Mouse (Mus musculus) liver, adult 2 months (tissue): ENCODE measurements around the gene Vav1. TPM values are rescaled to one million over a fixed set of nuclear protein-coding genes. Genes with fewer than 3 reads are reported as not detected.

ENCODE experiments used
- DNase-seq: peaks from one replicate; pipeline ENCODE4 v3.0.0-alpha.2; 2011; ENCODE audit warnings: low read depth, low spot score; ENCODE audit errors: extremely low read depth
- H3K27ac ChIP-seq: fragments of 200-500 bp; replicated peaks from 2 replicates; pipeline ENCODE4 v1.5.1; 2012; ENCODE audit warnings: low read depth, mild to moderate bottlenecking, control low read depth, inconsistent platforms, low read length; ENCODE audit not compliant: insufficient read depth
- H3K27me3 ChIP-seq: fragments of 200-500 bp; 2 replicates; pipeline ENCODE4 v1.6.1; 2012; ENCODE audit warnings: mild to moderate bottlenecking, moderate library complexity, low read length, inconsistent platforms; ENCODE audit not compliant: control insufficient read depth, insufficient read depth
- H3K36me3 ChIP-seq: fragments of 200-500 bp; 2 replicates; pipeline ENCODE4 v1.6.1; 2012; ENCODE audit warnings: low read length, inconsistent platforms; ENCODE audit not compliant: control insufficient read depth, insufficient read depth
- H3K4me1 ChIP-seq: fragments of 200-500 bp; 2 replicates; pipeline ENCODE4 v1.6.1; 2011; ENCODE audit warnings: low read length; ENCODE audit not compliant: control insufficient read depth, insufficient read depth
- H3K4me3 ChIP-seq: fragments of 200-500 bp; 2 replicates; pipeline ENCODE4 v1.5.1; 2011; ENCODE audit warnings: low read depth, mild to moderate bottlenecking, control low read depth, low read length, moderate library complexity; ENCODE audit not compliant: insufficient read depth
- H3K79me2 ChIP-seq: fragments of 200-500 bp; 2 replicates; pipeline ENCODE4 v1.6.1; 2012; ENCODE audit warnings: inconsistent platforms, mild to moderate bottlenecking, low read length, moderate library complexity; ENCODE audit not compliant: control insufficient read depth, insufficient read depth
- H3K9ac ChIP-seq: fragments of 200-500 bp; 2 replicates; pipeline ENCODE4 v1.6.1; 2012; ENCODE audit warnings: low read depth, mild to moderate bottlenecking, control low read depth, inconsistent platforms, low read length
- CTCF ChIP-seq: fragments of 200-500 bp; IDR thresholded peaks from 2 replicates; pipeline ENCODE4 v1.5.1; 2011; ENCODE audit warnings: low read depth, low read length, control low read depth
- POLR2A ChIP-seq: fragments of 200-500 bp; IDR thresholded peaks from 2 replicates; pipeline ENCODE4 v1.6.1; 2011; ENCODE audit warnings: low read length, control low read depth; ENCODE audit not compliant: insufficient read depth; ENCODE audit errors: extremely low read depth
- WGBS: fragments of 180-500 bp; shearing (Covaris S2); methylation state at CpG from one replicate; pipeline ENCODE4 v1.1.7; 2018; 5-methylcytosine and 5-hydroxymethylcytosine counted together
- polyA plus RNA-seq: library from polyadenylated mRNA; depleted of rRNA; stranded (reverse); fragments of >200 nt; gene quantifications from 2 replicates; pipeline ENCODE4 v1.2.3, GENCODE M21; 2012
- total RNA-seq: library from RNA; depleted of rRNA; stranded (reverse); fragments of >200 nt; gene quantifications from 2 replicates; pipeline ENCODE4 v1.2.3, GENCODE M21; 2014

Vav1 gene
- total and polyA plus RNA-seq, 2 experiments, result 1.9 to 2.7 TPM

- Histone ChIP-seq H3K27me3 (no peaks in the 10 kb centered on the region), H3K4me3 (no peak overlapping the region), H3K79me2 (no peaks in the 10 kb centered on the region), H3K9ac (no peak overlapping the region), H3K27ac (no peak overlapping the region; the same call in 1 of the 2 replicates), H3K4me1 (0 out of 2 replicates have a peak, but pooled peaks cover 4% of the 10 kb centered on the region), H3K36me3 (no peaks in the 10 kb centered on the region)
- DNase-seq, result no peak
- 71% methylated on average over 2 of the region's 2 CpGs for WGBS
- TF ChIP-seq POLR2A (no peak), CTCF (no peak)
Observed at GRCm38 (mm10) chr17:57278537-57278936, 363 bp upstream of the Vav1 start.

- H3K27ac ChIP-seq, result peak overlapping the region; percentile 46; the same call in 1 of the 2 replicates
- no peaks in the 10 kb centered on the region for H3K36me3 ChIP-seq
- no peaks in the 10 kb centered on the region for H3K79me2 ChIP-seq
- TF ChIP-seq POLR2A (no peak), CTCF (no peak)
- H3K27me3 ChIP-seq, result no peaks in the 10 kb centered on the region
- 58% methylated on average over 9 of the region's 9 CpGs for WGBS
- DNase-seq, result no peak
- peak overlapping the region; percentile 62 for H3K4me3 ChIP-seq
- H3K9ac ChIP-seq, result peak overlapping the region; percentile 12
- 0 out of 2 replicates have a peak, but pooled peaks cover 4% of the 10 kb centered on the region for H3K4me1 ChIP-seq
Observed at GRCm38 (mm10) chr17:57279591-57280224, 808 bp downstream of the Vav1 start.

DNA sequence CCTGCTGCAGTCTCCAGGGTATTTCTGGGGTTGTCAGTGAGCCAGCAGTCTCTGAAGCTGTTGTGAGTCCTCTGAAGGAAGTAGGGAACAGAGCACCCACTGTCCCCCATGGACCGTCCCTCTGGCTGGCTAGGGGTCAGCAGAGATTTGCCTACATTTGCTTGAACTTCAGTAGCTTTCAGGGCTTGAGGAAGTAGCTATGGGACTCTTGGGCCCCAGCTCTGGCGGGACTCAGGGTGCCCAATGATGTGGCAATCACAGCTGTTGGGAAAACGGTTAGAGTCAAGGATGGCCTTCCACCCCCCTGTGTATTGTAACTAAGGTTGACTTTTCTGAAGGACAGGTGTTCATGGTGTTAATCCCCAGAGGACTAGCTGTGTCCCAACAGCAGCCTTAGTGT is 1.5 kb downstream of the Vav1 start:
- Histone ChIP-seq H3K36me3 (no peaks in the 10 kb centered on the region), H3K9ac (no peak overlapping the region), H3K27ac (no peak overlapping the region), H3K4me1 (0 out of 2 replicates have a peak, but pooled peaks cover 4% of the 10 kb centered on the region), H3K27me3 (no peaks in the 10 kb centered on the region), H3K79me2 (no peaks in the 10 kb centered on the region), H3K4me3 (no peak overlapping the region)
- peak; percentile 37 for DNase-seq
- TF ChIP-seq POLR2A (no peak), CTCF (no peak)
- WGBS, result 46% methylated on average over 3 of the region's 3 CpGs

- TF ChIP-seq POLR2A, result no peak
- TF ChIP-seq CTCF, result no peak
- H3K27me3 ChIP-seq, result no peaks in the 10 kb centered on the region
Observed at GRCm38 (mm10) chr17:57283906-57284305, 5.0 kb downstream of the Vav1 start.

DNA sequence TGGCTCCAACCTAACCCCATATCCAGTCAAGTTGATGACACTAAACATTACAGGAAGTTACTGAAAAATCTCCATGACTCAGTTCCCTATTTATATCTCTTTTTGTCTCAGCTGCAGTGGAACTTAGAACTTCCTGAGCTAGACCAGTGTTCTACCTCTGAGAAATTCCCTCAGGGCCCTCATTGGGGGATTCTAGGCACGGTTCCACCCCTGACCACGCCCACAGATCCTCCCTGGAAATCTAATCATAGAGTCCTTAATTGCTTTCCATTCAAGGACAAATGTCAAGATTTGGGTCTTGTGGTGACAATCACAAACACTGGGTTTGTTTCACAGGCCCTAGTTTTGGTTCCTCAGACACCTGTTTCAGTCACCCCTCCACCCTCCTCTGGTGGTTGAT is 6.2 kb downstream of the Vav1 start:
- no peaks in the 10 kb centered on the region for H3K4me1 ChIP-seq
- H3K27me3 ChIP-seq, result no peaks in the 10 kb centered on the region
- H3K79me2 ChIP-seq, result no peaks in the 10 kb centered on the region
- TF ChIP-seq POLR2A (no peak), CTCF (no peak)
- no peak overlapping the region for H3K4me3 ChIP-seq
- no peak overlapping the region for H3K9ac ChIP-seq
- peak; percentile 21 for DNase-seq
- no peaks in the 10 kb centered on the region for H3K36me3 ChIP-seq
- WGBS, result 51% methylated on average over 2 of the region's 2 CpGs
- H3K27ac ChIP-seq, result no peak overlapping the region

More at GRCm38 (mm10) chr17:57283906-57284305, 5.0 kb downstream of the Vav1 start:
- Histone ChIP-seq H3K79me2 (no peaks in the 10 kb centered on the region), H3K27ac (no peak overlapping the region), H3K36me3 (no peaks in the 10 kb centered on the region), H3K4me3 (no peak overlapping the region), H3K4me1 (no peaks in the 10 kb centered on the region), H3K9ac (no peak overlapping the region)
- no peak for DNase-seq
- 66% methylated on average over 5 of the region's 5 CpGs for WGBS

DNA sequence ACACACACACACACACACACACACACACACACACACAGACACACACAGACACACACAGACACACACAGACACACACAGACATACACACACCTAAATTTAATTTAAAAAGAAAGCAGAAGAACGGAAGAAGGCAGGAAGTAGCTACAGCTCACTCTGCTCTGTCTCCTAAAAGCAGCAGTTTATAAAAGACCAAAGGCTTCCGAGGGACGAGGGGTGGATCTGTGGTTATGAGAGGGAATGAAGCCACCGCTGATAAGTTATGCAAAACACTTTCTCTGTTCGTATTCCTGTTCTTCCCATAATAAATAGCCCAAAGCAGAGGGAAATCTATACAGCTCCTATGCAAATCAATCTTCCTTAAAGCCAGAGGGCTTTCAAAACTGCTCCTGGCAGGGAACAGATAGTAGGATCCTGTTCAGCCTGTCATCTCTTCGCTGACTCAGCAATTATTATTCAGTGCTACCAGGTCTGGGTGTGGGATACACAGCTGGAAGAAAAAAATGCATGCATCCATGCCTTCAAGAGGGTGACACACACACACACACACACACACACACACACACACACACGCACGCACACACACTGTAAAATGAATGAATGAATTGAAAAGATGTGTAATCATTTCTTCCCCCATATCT is 7.9 kb downstream of the Vav1 start:
- H3K4me1 ChIP-seq, result no peaks in the 10 kb centered on the region
- 70% methylated on average over 8 of the region's 8 CpGs for WGBS
- no peaks in the 10 kb centered on the region for H3K79me2 ChIP-seq
- no peak overlapping the region for H3K27ac ChIP-seq
- no peak for TF ChIP-seq POLR2A
- TF ChIP-seq CTCF, result no peak
- no peak overlapping the region for H3K4me3 ChIP-seq
- no peaks in the 10 kb centered on the region for H3K36me3 ChIP-seq
- DNase-seq, result no peak
- H3K9ac ChIP-seq, result no peak overlapping the region
- H3K27me3 ChIP-seq, result no peaks in the 10 kb centered on the region
